Mouse (Mus musculus) E14TG2a.4 (cell line): ENCODE measurements around the gene Tsfm.

ENCODE experiments used
- CTCF ChIP-seq: conservative IDR thresholded peaks from 2 replicates; pipeline ENCODE4 v1.5.1; 2014; ENCODE audit warnings: low read length
- NANOG ChIP-seq: IDR thresholded peaks from 2 replicates; pipeline ENCODE4 v1.6.1; 2014; ENCODE audit warnings: borderline replicate concordance, low read length, mixed read lengths
- POU5F1 ChIP-seq: IDR thresholded peaks from 2 replicates; pipeline ENCODE4 v1.6.1; 2014; ENCODE audit warnings: low read length, borderline replicate concordance

DNA sequence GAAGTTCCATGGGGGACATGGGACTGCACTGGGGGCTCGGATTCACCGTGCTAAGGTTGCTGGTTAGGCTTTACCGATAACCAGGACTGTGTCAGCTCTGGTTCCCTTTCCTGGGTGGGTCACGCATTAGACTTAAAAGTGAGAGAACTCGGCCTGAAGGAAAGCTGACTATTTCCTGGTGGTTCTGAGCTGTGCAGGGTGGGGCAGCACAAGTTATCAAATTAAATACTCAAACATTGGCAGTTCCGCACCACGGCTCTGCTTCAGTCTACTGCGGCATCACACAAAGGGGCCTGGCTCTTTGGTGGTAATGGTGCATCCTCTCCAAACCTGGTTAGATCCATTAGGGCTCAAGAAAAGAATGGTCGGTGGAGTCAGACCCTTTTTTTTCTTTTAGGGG, 29.3 kb downstream of the Tsfm start:
- no peak for TF ChIP-seq CTCF
- TF ChIP-seq NANOG = no peak
- no peak for TF ChIP-seq POU5F1
